Mouse (Mus musculus) frontal cortex, postnatal 25 days (tissue): ENCODE results near the gene Tcf7l1.

ENCODE experiments used
- DNase-seq, 2 experiments: peaks; one replicate each; pipeline ENCODE4 v3.0.0; 2022; ENCODE audit warnings: low spot score in 2 of 2

Tcf7l1 gene

DNA sequence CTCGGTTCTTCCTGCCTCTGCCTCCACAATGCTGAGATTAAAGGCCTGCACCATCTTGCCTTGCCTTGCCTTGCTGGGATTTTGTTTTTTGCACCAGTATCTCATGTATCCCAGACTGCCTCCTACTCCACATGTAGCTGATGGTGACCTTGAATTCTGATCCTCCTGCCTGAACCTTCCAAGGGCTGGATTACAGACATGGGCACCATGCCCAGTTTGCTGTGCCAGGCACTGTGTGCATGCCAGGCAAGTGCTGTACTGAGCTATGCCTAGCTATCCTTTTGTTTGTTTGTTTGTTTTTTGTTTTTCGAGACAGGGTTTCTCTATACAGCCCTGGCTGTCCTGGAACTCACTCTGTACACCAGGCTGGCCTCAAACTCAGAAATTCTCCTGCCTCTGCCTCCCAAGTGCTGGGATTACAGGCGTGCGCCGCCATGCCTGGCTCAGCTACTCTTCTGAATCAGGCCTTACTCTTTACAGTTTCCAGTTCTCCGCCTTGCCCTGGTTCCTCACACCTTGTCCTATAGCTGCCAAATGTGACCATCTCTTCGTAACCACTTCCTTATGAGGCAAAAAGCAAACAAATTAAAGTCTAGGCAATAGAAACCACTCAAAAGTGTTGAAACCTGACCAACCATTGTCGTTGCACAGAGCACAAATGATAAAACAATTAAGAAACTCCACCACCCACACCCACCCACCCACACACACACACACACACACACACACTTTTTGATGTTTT lies 165.2 kb downstream of the Tcf7l1 start:
- no peak for DNase-seq

GRCm38 (mm10) chr6:72622917-72623316 lies 166.1 kb downstream of the Tcf7l1 start:
- no peak for DNase-seq

- no peak for DNase-seq
These were observed 168.1 kb downstream of the Tcf7l1 start for GRCm38 (mm10) chr6:72620920-72621319.

- no peak for DNase-seq
These were observed 169.1 kb downstream of the Tcf7l1 start for GRCm38 (mm10) chr6:72619734-72620532.

DNA sequence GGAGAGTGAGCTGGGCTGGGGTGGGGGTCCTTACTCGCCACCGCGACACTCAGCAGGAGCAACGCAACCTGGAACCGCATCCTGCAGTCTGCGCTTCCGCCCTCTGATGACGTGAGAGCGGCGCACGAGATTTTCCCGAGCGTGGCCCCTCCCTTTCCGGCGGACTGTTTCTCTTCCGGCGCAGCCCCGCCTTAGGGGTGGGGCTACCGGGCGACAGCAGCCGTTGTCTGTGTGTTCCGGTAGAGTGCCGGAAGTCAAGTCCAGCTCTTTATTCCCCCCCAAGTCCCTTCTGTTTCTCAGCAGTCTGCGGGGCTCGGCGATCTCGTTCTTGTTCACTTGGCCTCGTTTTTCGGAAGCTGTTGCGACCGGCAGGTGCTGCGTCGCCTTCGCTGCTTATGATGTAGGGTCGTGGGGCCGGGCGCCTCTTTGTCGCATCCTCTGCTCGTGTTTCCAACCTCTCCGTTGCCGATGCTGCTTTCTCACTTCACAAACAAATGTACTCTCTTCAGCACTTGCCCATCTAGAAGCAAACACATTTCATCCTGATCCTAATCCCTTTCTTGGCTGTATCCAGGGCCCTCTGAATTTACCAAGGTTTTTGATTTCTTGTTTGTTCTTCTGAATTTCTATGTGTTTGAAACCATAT lies 172.3 kb downstream of the Tcf7l1 start, which contains the start of gene Tgoln1:
Gene Tgoln1, minus strand, starts transcription at position 358 of the 646 bp plus-strand sequence.
- peak; percentile 75 to 89 for DNase-seq

- DNase-seq, result no peak
These were observed 173.3 kb downstream of the Tcf7l1 start for GRCm38 (mm10) chr6:72615561-72616375.

DNA sequence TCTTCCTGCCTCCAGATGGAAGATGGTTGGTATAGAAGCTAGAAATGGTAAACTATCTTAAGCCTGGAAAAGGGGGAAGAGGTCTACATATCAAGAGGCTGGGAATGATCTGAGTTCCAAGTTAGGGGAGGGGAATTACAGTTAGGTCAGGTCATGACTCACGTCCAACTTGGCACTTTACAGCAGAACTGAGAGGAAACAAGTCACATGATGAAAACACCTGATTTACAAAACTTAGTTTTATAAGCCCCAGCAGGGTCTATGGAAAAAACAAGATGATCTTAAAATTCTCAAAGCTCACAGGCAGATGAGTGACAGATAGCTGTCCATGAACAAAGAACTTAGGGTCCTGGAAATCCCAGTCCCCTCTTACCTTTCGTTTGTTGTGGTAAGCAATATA lies 173.9 kb downstream of the Tcf7l1 start:
- no peak for DNase-seq

DNA sequence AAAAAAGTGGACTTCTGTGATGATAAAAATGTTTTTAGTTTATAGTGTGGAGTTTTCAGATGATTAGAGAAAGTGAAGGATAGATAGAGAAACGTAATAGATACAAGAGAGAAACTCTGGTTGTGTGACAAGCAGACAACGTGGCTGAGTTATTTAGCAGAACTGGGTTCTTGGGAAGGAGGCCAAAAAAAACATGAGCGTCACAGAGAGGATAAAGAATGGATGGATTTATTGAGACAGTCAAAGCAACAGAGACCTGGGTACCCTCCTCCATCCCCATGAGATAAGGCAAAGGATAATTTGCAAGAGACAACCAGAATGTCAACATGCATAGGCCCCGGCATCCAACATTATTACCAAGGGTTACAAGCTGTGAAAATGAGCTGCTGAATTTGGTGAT lies 178.8 kb downstream of the Tcf7l1 start:
- no peak for DNase-seq

GRCm38 (mm10) chr6:72608662-72609184 lies 180.3 kb downstream of the Tcf7l1 start:
- DNase-seq, result no peak

GRCm38 (mm10) chr6:72607676-72608075 lies 181.4 kb downstream of the Tcf7l1 start:
- DNase-seq, result no peak

- DNase-seq, result no peak
These were observed 182.0 kb downstream of the Tcf7l1 start for GRCm38 (mm10) chr6:72607060-72607459.

DNA sequence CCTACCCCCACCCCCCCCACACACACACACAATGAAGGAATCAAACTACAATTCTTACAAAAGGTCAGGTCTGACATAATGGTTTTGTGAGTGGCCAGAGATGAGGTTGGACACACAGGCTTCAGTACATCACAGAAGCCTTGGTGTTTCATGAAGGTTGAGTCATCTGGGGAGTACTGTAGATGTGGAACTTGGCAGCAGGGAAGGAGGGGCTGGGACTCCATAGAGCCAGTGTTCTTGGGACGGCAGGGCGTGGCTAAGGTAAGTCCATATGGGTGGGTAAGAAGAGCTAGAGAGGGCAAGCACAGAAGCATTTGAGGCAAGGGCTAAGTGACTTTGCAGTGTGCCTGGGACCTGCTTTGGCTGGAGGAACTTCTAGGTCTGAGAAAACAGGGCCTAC lies 185.0 kb downstream of the Tcf7l1 start:
- no peak for DNase-seq

GRCm38 (mm10) chr6:72601732-72602131 lies 187.3 kb downstream of the Tcf7l1 start:
- peak; percentile 77 to 79 for DNase-seq

- DNase-seq, result no peak
These were observed 188.3 kb downstream of the Tcf7l1 start for GRCm38 (mm10) chr6:72600771-72601170.

DNA sequence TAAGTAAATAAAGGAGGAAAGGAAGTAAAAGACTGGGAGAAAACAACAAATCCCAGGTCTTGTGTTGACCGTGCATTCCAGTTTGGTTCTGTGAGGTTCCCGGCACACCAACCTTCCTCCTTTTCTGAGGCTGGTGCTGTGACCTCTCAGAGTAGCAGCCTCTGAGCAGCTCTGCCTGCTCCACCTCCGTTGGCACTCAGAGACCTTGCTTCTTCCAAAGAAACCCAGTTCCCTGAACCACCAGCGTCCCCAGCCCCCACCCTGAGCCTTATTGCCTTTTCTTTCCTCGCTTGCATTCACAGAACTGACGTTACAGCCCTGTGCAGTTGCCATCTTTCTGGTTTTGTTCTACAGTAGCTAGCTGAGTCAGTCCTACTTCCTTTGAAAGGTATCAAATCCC lies 188.8 kb downstream of the Tcf7l1 start:
- no peak for DNase-seq

GRCm38 (mm10) chr6:72598791-72599557 lies 190.1 kb downstream of the Tcf7l1 start:
- no peak for DNase-seq

- peak; percentile 72 to 83 for DNase-seq
These were observed 190.9 kb downstream of the Tcf7l1 start, which contains the start of the genes Elmod3 and Retsat for GRCm38 (mm10) chr6:72597956-72598753. Gene Elmod3 (minus strand): TSS chr6:72598413. Gene Retsat (plus strand): TSS chr6:72598475.

- no peak for DNase-seq
These were observed 191.8 kb downstream of the Tcf7l1 start for GRCm38 (mm10) chr6:72597083-72597874.

DNA sequence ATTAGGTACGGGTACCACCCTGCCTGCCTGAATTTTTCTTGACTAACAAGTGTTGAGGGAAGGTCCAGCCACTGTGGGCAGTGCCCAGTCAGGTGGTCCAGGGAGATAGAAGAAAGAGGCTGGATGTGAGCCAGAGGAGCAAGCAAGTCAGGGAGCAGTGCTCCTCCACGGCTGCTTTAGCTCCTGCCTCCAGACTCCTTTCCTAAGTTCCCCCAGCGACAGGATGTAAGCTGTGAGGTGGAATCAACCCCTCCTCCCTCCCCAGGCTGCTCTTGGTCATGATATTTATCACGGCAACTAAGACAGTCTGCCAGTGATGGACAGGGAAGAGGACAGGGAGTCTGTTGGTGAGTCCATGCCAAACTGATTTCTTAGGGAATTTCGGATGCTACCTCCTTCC lies 195.1 kb downstream of the Tcf7l1 start:
- no peak for DNase-seq
